Mouse (Mus musculus): Measurements from ENCODE around the gene Ino80d. TPM values are rescaled to one million over a fixed set of nuclear protein-coding genes. Genes with fewer than 3 reads are reported as not detected.
"Not testable (repeated sequence)": the region's sequence is repeated elsewhere in the genome, so short reads cannot be mapped to it uniquely, and the experiment has no call there.

Ino80d gene
- 10 to 100 TPM; 27.7 to 28.6 TPM for total RNA-seq (2021)
- long read RNA-seq, partial matches to known transcripts = 0 of 23 reads
- long read RNA-seq, other reads (novel, unspliced or antisense) = 23 of 23 reads

DNA sequence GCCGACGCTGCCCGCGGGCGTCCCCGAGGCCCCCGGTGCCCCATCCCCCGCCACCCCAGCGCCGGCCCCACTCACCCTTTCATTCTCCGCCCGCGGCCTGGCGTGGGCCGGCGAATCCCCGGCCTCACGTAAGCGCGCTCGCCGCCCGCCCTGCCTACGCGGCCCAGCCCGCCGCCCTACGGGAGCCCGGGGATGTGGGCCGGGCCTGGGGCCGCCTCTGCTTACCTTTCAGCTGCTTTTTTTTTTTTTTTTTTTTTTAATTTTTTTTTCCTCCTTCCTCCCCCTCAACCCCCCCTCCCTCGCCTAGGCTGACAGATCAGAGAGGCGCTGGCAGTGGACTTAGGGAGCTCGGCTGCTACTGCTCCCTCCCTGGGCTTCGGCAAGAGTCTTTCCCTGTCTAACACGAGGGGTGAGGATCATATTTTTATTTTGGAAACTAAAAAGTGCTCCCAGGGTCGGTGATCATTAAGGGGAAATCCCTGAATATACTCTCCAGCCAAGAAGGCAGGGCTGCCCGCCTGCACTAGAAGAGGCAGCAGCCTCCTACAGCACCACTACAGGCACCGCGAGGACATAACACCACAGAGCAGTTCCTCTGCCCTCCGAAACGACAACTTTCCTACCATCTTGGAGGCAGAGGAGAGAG is at the start of gene Ino80d:
TSS of gene Ino80d (minus strand) at position 532 of the 646 bp plus-strand sequence.
- peak; percentile 57 to 83 for DNase-seq (ENCODE audit: low spot score in 2 of 2)

DNA sequence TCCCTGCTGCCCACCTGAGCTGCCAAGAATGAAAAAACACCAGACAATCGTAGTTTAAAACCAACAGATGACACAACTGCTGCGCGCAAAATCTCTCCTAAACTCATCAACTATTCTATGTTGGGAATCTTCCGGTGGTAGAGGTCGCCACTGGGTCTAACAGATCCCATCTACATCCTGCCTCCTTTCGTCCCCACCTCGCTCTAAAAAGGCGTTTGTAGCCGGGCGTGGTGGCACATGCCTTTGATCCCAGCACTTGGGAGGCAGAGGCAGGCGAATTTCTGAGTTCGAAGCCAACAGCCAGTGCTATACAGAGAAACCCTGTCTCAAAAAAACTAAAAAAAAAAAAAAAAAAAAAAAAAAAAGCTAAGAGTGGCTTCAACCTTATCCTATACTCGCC is 25.8 kb upstream of the Ino80d start:
- no peak for DNase-seq (ENCODE audit: low spot score in 2 of 2)

DNA sequence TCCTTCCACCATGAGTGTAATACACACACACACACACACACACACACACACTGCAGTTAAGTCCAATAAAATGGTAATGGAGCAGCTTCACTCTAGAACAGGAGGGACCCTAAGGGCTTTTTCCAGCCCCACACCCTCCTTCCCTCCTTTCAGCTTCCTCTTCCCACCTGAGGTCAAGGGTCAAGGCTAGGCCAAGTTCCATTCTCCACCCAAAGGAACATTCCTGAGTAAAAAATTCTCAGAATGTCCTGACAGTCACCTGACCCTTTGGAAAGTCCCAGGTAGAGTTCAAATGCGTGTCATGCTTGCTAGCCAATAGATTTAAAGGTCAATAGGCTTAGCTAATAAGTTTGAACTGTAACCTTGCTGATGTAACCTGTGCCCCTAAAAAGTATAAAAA is 24.1 kb upstream of the Ino80d start:
- DNase-seq (ENCODE audit: low spot score in 2 of 2) = not testable (repeated sequence)

DNA sequence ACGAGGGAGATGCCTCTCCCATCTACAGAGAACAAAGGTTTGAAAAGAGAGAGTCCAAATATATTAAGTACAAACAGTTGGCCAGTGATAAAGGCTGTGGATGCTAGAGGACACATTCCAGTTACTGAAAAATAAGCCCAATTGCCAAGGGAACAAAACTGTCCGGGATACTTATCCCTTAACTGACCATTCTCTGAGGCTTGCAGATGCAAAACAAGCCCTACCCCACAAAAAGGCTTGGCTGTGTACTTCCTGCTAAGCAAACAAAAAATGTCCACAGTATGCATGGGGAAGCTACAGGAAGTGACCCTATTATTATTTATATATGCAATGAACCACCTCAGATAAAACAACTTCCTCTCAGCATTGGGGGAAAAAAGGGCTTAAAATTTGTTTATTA is 23.5 kb upstream of the Ino80d start:
- DNase-seq (ENCODE audit: low spot score in 2 of 2) = no peak

DNA sequence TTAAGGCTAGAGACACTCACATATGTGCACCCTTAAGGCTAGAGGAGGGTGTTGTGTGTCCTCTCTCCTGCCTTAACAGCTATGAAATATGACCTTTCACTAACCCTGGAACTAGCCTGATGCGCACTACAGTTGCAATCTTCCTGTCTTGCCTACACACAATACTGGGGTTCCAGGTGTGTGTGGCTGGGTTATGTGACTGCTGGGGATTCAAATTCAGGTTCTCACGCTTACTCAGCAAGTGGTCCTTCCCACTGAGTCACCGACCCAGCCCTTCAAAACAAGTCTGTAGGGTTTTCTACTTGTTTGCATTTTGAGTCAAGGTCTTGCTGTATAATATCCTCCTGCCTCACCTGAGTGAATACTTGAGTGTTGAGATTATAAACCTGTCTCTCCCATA is 20.1 kb upstream of the Ino80d start:
- DNase-seq (ENCODE audit: low spot score in 2 of 2) = no peak

DNA sequence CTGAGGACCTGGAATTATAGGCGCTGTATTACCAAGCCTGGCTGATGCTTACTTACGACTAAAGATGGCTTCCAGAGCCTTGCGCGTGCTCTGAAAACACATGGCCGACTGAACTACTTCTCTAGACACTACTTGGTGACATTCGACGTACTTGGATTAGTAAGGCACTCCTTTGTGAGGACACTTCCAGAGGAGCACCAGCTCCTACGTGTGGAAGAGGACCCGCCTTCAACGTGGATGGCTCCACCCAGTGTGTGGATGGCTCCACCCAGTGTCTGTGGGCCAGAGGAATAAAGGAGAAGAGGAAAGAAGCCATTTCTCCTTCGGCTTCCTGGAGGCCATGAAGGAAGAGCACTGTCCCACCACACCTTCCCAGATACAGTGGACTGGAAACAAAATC is 17.3 kb upstream of the Ino80d start:
- DNase-seq (ENCODE audit: low spot score in 2 of 2) = no peak

DNA sequence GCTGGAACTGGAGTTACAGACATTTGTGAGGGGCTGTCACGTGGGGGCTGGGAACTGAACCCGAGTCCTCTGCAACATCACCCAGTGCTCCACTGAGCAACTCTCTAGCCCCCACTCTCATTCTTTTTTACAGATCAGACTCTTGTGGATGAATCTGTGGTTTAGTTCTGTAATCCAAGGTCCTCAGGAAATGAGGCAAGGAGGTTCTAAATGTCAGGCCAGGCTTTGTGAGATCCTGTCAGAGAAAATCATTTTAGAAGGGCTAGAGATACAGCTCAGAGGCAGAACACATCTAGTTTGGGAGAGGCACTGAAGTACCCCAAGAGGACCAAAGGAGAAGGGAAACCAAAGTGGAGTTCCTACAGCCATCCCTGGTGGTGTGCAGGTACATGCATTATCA is 16.4 kb upstream of the Ino80d start:
- no peak for DNase-seq (ENCODE audit: low spot score in 2 of 2)

DNA sequence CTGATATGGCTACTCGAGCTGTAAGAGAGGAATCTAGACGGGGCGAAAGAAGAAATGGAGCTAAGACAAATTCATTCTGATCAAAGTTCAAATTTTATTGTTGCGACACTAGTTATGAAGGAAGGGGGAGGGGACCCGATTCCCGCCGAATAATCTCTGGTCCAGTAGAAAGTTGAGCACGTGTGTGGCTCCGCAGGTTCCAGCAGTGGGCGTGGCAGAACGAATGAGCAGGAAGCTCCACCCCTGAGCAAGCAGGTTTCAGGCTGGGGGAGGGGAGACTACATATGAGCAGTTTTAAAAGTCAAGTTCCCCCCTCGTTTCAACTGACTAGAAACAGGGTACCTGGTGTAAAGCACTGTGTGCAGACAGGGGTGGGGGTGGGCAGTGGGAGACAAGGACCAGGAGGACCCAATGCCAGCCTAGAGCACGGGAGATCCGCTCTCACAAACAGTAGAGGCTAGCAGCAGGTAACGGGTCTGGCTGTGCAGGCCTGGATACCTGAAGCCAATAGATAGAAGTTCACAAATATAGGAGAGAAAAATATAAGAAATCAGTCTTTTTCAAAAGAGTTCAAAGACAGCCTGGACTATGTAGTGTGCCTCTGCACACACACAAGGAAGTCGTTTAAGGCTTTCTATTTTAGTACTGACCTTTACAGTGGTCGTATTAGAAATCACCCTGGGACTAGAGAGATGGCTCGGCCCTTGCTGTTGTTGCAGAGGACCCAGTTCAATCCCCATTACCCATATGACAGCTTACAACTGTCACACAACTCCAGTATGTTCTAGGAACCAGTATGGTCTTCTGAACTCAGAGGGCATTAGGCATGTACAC is 15.6 kb upstream of the Ino80d start:
- no peak for DNase-seq (ENCODE audit: low spot score in 2 of 2)

DNA sequence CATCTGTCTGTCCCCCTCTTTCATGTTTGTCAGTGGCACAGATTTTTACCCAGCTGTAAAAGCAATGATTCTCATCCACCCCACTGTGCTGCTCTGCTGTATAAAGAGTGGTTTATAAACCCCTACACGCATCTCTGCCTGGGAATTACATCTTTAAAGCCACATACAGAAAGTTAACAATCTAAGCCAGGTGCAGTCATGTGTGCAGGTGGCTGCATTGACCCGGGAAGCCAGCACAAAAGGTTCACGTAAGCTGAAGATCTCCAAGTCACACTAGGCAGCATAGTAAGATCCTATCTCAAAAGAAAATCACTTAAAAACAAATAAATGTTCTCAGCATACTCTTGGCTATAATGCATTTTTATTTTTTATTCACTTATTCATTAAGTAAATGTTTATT is 14.8 kb upstream of the Ino80d start:
- no peak for DNase-seq (ENCODE audit: low spot score in 2 of 2)

DNA sequence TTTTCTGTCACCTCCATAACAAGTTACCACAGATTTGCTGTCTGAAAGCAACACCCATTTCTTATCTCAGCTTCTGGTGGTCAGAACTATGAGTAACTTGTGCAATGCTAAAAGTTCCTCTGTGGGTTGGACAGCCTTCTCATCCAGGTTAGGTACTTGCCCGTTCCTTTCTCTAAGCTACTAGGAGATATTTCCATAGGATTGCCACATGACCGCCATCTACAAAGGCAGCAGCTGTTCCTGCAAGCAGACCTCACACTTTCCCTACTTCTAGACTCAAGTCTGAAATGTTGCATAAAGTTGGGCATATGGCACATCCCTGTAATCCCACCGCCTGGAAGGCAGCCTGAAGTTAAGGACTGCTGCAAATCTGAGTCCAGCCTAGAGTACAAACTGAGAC is 11.7 kb upstream of the Ino80d start:
- DNase-seq (ENCODE audit: low spot score in 2 of 2) = no peak

DNA sequence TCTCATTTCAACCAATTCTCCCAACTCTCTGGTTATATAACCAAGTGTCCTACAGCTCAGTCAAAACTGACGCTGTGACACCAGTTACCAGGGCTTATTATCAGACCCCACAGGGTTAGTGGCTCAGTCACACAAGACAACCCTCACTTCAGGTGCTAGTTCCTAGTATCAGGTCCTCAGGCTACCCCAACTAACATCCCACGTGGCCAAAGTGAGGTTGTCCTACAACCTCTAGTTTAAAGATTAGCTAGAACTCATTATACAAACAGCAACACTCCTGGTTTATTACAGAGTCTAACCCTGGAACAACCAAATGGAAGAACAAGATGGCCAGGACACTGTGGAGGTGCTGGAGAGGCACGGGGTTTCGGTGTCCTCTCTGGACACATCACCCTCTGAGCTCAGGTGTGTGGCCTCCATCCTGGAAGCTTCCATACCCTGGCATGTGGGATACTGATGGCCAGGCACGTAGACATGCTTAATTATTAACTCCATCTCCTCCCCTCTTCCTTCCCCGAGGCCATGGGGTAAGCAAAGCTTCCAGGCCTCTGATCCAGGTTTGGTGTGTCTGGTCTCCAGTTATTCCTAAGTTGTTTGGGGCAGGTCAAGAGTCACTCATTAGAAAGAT is 9.5 kb upstream of the Ino80d start:
- no peak for DNase-seq (ENCODE audit: low spot score in 2 of 2)

DNA sequence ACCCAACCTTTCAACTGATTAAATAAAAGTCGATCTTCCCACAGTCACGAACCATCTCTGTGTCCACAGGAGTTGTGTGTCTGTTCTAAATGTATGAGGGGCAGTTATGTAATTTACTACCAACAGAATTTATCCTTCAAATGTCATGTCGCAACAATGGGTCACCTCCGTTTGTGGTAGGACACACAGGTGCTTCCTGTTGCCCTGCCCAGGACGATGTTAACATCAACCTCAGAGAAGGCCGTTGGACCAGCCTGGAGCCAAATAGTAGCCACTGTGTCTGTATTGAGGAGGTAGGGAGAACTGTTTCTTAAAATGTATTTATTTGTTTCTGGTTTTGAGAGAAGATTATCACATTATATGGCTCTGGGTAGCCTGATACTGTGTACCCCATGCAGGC is 7.5 kb upstream of the Ino80d start:
- DNase-seq (ENCODE audit: low spot score in 2 of 2) = no peak

DNA sequence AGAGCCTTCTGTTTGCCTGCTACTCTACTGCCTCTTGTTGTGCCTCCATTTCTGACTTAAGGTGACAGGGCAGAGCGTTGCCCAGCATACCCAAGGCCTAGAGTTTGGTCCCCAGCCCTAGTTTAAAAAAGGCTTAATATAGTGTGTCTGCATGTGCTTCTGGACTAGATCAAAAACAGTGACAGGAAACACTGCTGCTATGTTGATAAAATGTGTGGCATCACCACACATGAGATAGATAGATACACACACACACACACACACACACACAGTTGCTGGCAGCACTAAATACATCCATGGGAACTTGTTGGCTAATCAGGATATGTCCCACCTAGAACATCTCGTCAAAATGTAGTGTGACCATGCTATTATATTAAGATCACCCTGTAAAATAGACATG is 5.9 kb upstream of the Ino80d start:
- no peak for DNase-seq (ENCODE audit: low spot score in 2 of 2)

DNA sequence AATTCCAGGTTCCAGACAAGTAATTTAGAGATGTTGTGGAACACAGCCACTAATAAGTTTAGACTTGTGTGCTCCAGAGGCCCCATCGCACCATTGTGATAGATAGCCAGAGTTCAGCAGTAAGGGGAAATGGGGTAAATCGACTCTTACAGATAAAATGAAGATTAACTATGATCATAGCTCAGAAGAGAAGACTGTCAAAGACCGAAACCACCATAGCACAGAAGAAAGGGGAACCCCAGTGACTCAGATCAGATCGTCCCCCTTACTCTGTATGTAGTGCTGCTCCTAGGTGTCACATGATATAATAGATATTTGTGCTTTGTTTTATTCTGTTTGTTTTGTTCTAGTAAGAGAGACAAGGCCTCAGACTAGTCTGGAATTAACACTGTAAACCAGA is 5.2 kb upstream of the Ino80d start:
- DNase-seq (ENCODE audit: low spot score in 2 of 2) = no peak

DNA sequence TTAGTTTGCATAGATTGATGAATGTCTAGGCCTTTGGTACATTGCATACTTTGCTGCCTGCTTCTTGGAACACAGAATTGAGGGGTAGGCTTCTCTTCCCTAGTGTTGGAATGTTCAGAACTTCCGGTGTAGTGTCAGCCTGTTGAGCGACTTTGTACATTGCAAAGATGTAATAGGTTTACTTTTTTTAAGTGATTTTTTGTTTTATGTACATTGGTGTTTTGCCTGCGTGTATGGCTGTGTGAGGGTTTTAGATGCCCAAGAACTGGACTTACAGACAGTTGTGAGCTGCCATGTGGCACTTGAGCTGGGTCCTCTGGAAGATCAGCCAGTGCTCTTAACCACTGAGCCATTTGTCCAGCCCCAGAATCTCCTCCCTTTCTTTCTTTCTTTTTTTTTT is 1.1 kb upstream of the Ino80d start:
- no peak for DNase-seq (ENCODE audit: low spot score in 2 of 2)

DNA sequence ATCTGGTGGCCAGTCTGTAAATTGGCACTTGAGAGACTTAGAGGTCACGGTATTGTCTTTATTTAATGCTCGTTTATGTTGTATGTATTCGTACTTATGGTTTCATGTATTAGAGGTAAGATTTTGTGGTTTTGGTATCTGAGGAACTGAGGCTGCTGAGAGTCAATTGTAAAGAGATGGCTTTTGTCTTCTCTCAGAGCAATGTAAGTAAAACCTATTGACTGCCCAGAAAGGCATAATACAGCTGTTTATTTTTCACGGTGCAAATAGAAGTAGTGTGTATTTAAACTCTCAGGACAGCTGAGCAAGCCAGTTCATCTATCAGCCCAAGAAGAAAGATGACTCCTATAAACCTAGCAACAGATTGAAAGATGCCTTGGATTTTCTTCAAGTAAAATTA is 629 bp upstream of the Ino80d start:
- no peak for DNase-seq (ENCODE audit: low spot score in 2 of 2)

DNA sequence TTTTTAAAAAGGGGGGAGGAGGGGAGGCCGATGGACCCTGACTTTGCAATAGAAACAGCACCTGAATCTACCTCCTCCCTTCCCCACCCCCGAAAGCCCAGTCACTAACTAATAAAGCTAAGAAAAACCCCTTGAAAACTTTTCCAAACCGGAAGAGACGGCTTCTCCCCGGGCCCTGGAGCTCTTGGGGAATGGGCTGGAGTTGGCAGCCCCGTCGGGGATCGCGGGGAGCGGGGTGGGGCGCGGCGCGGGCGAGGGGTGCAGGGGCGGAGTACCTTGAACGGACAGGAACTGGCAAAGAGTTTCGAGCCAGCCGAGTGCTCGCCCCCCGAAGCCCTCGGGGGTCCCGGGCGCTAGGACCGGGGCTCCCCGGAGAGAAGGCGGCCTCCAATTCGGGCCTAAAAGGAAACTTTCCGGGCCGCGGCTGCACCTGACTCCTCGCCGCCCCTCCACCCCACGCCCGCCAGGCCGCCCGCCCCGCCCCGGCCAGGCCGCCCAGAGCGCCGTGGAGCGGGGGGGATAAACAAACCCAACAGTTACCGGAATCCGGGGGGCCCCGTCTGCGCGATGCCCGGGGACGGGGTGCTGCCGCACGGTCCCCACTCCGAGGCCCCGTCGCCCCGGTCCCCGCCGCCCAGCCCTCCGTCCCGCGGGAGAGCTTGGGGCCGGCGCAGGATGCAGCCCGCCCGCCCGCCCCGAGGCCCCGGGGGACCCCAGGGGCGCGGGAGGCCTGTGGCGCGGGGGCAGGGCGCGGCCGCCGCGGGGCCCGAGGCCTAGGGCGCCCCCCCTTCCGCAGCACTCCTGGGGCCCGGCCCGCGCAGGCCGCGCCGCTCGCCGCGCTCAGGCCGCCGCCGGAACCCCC is 962 bp downstream of the Ino80d start:
- peak; percentile 35 to 36 for DNase-seq (ENCODE audit: low spot score in 2 of 2)

DNA sequence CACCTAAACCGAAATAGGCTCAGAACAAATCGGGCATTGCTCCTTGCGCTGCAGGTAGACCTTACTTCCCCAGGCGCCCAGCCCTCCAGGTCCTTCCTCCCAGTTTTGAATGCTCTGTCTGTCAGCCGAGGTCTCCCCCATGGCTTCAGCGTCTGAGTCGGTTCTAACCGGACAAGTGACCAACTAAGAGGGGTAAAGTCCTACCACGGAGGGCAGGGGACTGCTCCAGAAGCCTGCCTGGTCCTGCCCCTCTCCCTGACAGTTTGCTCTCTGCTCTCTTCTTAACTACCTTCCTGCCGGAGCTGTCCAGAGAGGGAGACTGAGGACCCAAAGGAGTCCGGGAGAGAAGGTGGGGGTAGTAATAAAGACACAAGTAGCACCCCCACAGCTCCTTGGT is 1.6 kb downstream of the Ino80d start:
- no peak for DNase-seq (ENCODE audit: low spot score in 2 of 2)

DNA sequence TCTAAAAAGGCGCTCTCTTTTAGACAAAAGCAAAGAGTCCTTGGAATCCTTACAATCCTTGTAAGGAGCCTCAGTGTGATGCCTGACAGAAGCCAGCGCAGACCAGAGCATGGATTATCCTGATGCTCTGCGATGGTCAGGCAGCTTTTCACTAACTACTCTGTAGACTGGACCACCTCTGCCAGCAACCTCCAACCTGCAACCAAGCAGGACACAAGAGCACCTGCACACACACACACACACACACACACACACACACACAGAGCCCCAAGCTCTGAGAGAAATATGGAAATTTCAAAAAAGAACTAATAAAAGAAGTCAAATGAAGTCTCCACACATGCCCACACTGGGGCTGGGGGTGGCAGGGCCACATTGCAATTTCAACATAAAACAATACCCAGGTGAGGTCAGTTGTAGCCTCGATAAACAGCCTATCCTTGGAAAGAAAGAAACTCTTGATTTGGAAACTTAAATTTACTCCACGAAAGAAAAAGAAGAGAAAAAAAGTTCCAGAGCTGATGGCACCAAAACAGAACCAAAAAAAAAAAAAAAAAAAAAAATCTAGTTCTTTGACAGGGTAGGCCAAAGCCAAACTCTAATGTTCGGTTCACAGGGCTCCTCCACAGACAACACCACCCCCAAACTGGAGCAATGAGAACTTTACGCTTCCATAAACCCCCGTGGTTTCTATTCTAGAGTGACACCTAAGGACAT is 2.2 kb downstream of the Ino80d start:
- no peak for DNase-seq (ENCODE audit: low spot score in 2 of 2)

DNA sequence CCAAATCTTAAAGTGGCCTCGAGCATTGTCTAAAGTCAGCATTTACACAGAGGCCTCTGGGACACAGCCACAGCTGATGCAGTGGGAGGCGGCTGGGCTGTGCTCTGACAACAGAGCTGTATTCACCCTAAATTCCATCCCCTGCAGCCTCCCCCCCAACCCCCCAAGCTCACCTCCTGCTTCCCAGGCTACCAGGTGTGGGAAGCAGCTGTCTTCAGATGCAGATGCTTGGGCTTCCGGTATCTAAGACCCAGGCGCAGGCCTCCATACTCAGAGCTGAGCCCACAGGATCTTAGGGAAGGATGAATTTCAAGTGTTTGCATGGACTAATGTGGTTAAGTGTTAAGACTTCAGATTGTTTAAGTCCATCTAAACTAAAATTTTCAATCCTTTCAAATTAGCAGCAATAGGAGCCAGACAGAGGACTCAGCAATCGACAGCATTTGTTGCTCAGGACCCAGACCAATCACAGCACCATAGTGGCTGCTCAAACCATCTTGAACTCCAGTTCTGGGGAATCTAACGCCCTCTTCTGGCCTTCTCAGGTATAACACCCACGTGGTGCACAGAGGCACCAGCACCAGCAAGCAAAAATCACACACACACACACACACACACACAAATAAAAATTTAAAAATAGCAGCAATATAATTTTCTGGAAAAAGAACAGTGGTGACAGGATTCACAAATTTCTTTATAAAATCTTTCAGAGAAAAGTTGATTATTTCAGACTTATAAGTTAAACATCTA is 3.8 kb downstream of the Ino80d start:
- DNase-seq (ENCODE audit: low spot score in 2 of 2) = no peak
